Mouse (Mus musculus) heart, adult 2 months (tissue): ENCODE measurements around the gene St8sia1. TPM values are rescaled to one million over a fixed set of nuclear protein-coding genes. Genes with fewer than 3 reads are reported as not detected.

ENCODE experiments used
- DNase-seq, 2 experiments: peaks; one replicate each; pipeline ENCODE4 v3.0.0; 2021
- H3K27ac ChIP-seq: fragments of 200-600 bp; 2 replicates; pipeline ENCODE4 v1.8.1; 2022
- H3K27me3 ChIP-seq: fragments of 200-500 bp; 2 replicates; pipeline ENCODE4 v1.6.1; 2012; ENCODE audit warnings: mild to moderate bottlenecking, low read length, inconsistent platforms, mixed read lengths; ENCODE audit not compliant: control insufficient read depth, insufficient read depth
- H3K36me3 ChIP-seq: fragments of 200-500 bp; 2 replicates; pipeline ENCODE4 v1.6.1; 2012; ENCODE audit warnings: low read length, inconsistent platforms; ENCODE audit not compliant: control insufficient read depth, insufficient read depth
- H3K4me1 ChIP-seq: fragments of 200-500 bp; 2 replicates; pipeline ENCODE4 v1.6.1; 2011; ENCODE audit warnings: low read length; ENCODE audit not compliant: control insufficient read depth, insufficient read depth
- H3K4me3 ChIP-seq: fragments of 200-600 bp; 2 replicates; pipeline ENCODE4 v1.8.1; 2022
- H3K79me2 ChIP-seq: fragments of 200-500 bp; replicated peaks from 2 replicates; pipeline ENCODE4 v1.6.1; 2012; ENCODE audit warnings: mild to moderate bottlenecking, inconsistent platforms, low read length, moderate library complexity, mixed read lengths; ENCODE audit not compliant: control insufficient read depth, insufficient read depth
- H3K9ac ChIP-seq: fragments of 200-500 bp; 2 replicates; pipeline ENCODE4 v1.6.1; 2012; ENCODE audit warnings: low read depth, mild to moderate bottlenecking, control low read depth, inconsistent platforms, low read length, mixed read lengths
- CTCF ChIP-seq: fragments of 200-600 bp; IDR thresholded peaks from 2 replicates; pipeline ENCODE4 v1.8.1; 2022; ENCODE audit warnings: antibody characterized with exemption, mild to moderate bottlenecking, moderate library complexity
- EP300 ChIP-seq: fragments of 200-500 bp; IDR thresholded peaks from 2 replicates; pipeline ENCODE4 v1.6.1; 2011; ENCODE audit warnings: low read depth, low read length, control low read depth; ENCODE audit not compliant: insufficient read depth
- POLR2A ChIP-seq: fragments of 200-500 bp; IDR thresholded peaks from 2 replicates; pipeline ENCODE4 v1.6.1; 2011; ENCODE audit warnings: mild to moderate bottlenecking, low read depth, low read length, control low read depth; ENCODE audit not compliant: insufficient read depth
- WGBS: fragments of 180-500 bp; shearing (Covaris S2); methylation state at CpG from one replicate; pipeline ENCODE4 v1.1.7; 2018; 5-methylcytosine and 5-hydroxymethylcytosine counted together
- intact Hi-C: fragments of 180-260 bp; cut with DNase I; formaldehyde crosslinking; loops from one replicate; pipeline ENCODE4 v1.15.1; 2025
- polyA plus RNA-seq: library from polyadenylated mRNA; depleted of rRNA; stranded (reverse); fragments of >200 nt; gene quantifications from 2 replicates; pipeline ENCODE4 v1.2.3, GENCODE M21; 2012
- total RNA-seq, 2 experiments: library from RNA; stranded (reverse); gene quantifications; 2 replicates each; pipeline ENCODE4 v1.2.3; 2021

Gene St8sia1
- total and polyA plus RNA-seq, 3 experiments = 0.10 to 0.11 (median 0.10) TPM

DNA sequence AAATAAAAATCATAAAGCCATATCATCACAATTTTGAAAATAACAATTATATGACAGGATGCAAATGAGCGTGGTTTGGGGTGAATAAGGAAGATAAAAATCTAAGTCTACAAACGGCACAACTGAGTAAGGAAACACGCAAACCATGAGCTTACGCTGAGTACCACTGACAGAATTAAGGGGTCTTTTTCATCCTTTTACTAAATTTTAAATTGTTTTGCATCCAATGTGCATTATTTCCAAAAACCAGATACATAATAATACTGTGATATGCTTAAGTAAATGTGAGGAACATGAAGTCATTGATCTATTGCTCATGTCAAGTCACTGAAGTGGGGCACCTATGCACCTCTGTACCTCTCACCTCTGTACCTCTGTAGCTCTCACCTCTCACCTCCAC lies 7.7 kb downstream of the St8sia1 start:
- H3K9ac ChIP-seq = no peak overlapping the region
- WGBS = 86% methylated on average over 4 of the region's 4 CpGs
- H3K27me3 ChIP-seq = no peaks in the 10 kb centered on the region
- no peaks in the 10 kb centered on the region for H3K36me3 ChIP-seq
- no peak for DNase-seq
- intact Hi-C loops = no loop called here
- no peaks in the 10 kb centered on the region for H3K4me1 ChIP-seq
- TF ChIP-seq CTCF = no peak
- H3K27ac ChIP-seq = no peak overlapping the region
- H3K79me2 ChIP-seq = no peaks in the 10 kb centered on the region
- H3K4me3 ChIP-seq = no peak overlapping the region

DNA sequence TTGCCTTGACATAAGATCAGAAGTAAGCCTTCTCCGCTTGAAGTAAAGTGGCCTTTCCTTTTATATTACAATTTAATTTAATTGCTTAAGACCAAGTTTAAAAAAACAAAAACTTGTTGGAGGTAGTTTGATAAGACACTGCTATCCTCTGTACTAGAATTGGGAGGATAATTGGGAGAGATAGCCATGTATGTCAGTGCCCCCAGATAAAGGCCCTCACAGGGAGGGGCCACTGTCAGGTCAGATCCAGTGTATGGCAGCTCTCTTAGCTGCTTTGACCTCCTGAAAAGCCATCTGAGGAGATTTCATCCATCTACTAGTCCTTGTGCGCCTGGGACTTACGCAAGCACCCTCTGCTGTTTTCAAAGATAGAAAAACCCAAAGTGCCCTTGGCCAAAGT lies 9.0 kb downstream of the St8sia1 start:
- no peak for TF ChIP-seq EP300
- no peak for TF ChIP-seq CTCF
- no peak for TF ChIP-seq POLR2A
- Histone ChIP-seq H3K4me1 (no peaks in the 10 kb centered on the region), H3K36me3 (no peaks in the 10 kb centered on the region), H3K27ac (no peak overlapping the region), H3K4me3 (no peak overlapping the region), H3K27me3 (no peaks in the 10 kb centered on the region), H3K79me2 (no peaks in the 10 kb centered on the region), H3K9ac (no peak overlapping the region)
- DNase-seq = no peak
- 89% methylated on average over 3 of the region's 3 CpGs for WGBS
- intact Hi-C loops = no loop called here

DNA sequence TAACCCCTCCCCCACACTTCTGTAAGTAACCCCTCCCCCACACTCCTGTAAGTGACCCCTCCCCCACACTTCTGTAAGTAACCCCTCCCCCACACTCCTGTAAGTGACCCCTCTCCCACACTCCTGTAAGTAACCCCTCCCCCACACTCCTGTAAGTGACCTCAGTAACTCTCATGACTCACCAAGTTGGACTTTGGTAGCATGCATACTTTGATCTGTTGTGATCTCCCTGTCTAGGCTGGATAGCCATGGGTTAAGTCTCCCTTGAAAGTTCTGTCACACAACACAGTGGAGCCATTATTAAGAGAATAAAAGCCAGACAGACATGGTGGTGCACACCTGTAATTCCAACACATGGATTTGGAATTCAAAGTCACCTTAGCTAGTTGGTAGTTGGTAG lies 11.1 kb downstream of the St8sia1 start:
- TF ChIP-seq EP300 (no peak), POLR2A (no peak), CTCF (no peak)
- Histone ChIP-seq H3K9ac (no peak overlapping the region), H3K36me3 (no peaks in the 10 kb centered on the region), H3K4me1 (no peaks in the 10 kb centered on the region), H3K27me3 (no peaks in the 10 kb centered on the region; the same call in 1 of the 2 replicates), H3K79me2 (no peaks in the 10 kb centered on the region), H3K27ac (no peak overlapping the region), H3K4me3 (no peak overlapping the region)
- intact Hi-C loops = no loop called here
- DNase-seq = no peak

DNA sequence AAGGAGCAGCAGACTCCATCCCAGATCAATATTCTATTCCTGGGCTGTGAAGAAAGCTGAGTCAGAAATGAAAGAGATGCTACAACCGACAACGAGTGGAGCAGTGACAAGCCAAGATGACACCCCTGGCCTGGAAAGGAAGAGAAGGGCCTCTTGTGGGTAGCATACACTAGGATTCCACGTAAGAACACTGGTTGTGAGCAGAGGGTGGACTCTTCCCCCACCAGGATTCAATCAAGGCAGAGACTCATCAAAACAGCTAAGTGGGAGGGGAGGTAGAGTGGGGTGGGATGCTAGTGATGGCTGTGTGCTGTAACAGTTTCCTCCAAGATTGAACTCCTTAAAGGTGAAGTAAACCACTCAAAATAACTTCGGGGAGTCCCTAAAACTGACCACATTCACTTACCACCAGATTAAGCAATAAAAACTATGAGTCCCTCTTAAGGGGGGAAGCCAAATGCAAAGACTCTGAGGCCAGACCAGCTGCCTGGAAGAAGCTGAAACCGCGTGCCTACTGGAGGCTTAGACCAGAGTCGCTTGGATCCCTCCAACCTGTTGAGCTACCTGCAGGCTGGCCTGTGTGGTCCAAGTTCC lies 11.8 kb downstream of the St8sia1 start:
- no peaks in the 10 kb centered on the region for H3K36me3 ChIP-seq

DNA sequence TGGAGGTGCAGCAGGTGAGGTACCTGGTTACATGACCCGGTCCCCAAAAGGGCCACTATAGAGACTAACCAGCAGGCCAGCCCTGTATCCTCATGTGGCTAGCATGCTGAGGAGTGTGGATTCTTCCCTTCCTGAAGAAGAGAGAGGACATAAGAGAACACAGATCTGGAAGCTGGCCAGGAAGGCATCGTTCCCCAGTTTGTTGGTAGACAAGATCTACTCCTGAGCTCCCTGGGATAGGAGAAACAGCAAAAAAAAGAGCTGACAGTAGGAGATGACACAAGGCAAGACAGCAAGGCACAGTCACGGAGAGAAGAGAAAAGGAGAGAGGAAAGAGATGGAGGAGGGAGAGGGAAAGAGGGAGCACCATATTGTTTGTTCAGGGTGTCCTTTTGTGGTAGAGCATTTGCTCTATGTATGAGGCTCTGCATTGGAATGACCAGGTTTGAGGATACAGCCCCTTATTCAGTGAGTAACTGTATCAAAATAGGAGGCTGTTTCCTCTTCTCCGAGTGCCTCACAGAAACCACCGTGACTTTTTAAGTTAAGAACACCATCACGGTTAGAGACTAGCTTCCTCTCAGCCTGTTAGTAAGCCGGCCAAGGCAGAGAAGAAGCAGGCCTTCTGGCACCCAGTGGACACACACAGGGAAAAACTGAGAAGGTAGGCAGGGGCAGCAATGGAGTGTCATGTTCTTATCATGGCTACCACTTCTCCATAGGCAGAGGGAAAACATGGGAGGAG lies 12.5 kb downstream of the St8sia1 start:
- no peak for DNase-seq
- Histone ChIP-seq H3K4me1 (no peaks in the 10 kb centered on the region), H3K9ac (no peak overlapping the region), H3K27me3 (no peaks in the 10 kb centered on the region; the same call in 1 of the 2 replicates), H3K79me2 (no peaks in the 10 kb centered on the region), H3K27ac (no peak overlapping the region), H3K36me3 (no peaks in the 10 kb centered on the region), H3K4me3 (no peak overlapping the region)
- WGBS = 66% methylated on average over 7 of the region's 7 CpGs
- intact Hi-C loops = no loop called here
- no peak for TF ChIP-seq POLR2A

More for the DNA sequence above, 11.8 kb downstream of the St8sia1 start:
- Histone ChIP-seq H3K27ac (no peak overlapping the region), H3K4me1 (no peaks in the 10 kb centered on the region), H3K4me3 (no peak overlapping the region), H3K27me3 (no peaks in the 10 kb centered on the region; the same call in 1 of the 2 replicates), H3K79me2 (no peaks in the 10 kb centered on the region), H3K9ac (no peak overlapping the region)
- intact Hi-C loops = no loop called here
- no peak for DNase-seq
- no peak for TF ChIP-seq CTCF
- WGBS = 83% methylated on average over 7 of the region's 7 CpGs

DNA sequence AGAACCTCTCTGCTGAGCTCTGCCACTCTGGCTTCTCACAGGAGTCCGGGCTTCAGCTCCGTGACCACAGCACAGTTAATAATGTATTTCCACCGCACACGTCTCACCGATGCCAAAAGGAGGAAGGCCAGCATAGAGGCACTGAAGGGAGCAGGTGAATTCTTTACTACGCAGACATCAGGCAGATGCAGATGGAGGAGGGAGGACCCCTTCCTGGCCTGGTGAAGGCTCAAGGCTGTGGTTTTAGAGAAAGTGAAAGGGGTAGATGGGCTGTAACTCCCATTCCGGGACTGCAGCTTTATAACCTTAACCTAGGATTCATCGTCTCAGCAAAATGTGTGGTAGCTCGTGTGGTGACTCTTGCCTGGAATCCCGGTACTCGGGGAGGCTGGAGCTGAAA lies 13.9 kb downstream of the St8sia1 start:
- 80% methylated on average over 11 of the region's 11 CpGs for WGBS
- no peak overlapping the region for H3K27ac ChIP-seq
- H3K4me3 ChIP-seq = no peak overlapping the region
- TF ChIP-seq EP300 (no peak), POLR2A (no peak), CTCF (no peak)
- H3K27me3 ChIP-seq = no peaks in the 10 kb centered on the region; the same call in 1 of the 2 replicates
- H3K9ac ChIP-seq = no peak overlapping the region
- H3K4me1 ChIP-seq = no peaks in the 10 kb centered on the region
- intact Hi-C loops = no loop called here
- H3K79me2 ChIP-seq = no peaks in the 10 kb centered on the region
- no peak for DNase-seq
- H3K36me3 ChIP-seq = no peaks in the 10 kb centered on the region
